Mouse (Mus musculus) kidney, embryonic 15.5 days (tissue): ENCODE data around the gene Ppef1. TPM values are rescaled to one million over a fixed set of nuclear protein-coding genes. Genes with fewer than 3 reads are reported as not detected.

Experiments
- ATAC-seq: fragments of 200-750 bp; cut with Nextera tagmentation; replicated peaks from 2 replicates; pipeline ENCODE4 v1.8.0; 2017; ENCODE audit warnings: moderate TSS enrichment; ENCODE audit not compliant: low FRiP score
- H3K27ac ChIP-seq: fragments of 300-500 bp; sonication (generic); 2 replicates; pipeline ENCODE4 v1.5.1; 2015; ENCODE audit warnings: mild to moderate bottlenecking, inconsistent platforms
- H3K27me3 ChIP-seq: fragments of 300-500 bp; sonication (generic); 2 replicates; pipeline ENCODE4 v1.6.1; 2015; ENCODE audit warnings: inconsistent platforms
- H3K36me3 ChIP-seq: fragments of 300-500 bp; sonication (generic); 2 replicates; pipeline ENCODE4 v1.6.1; 2015; ENCODE audit warnings: inconsistent platforms
- H3K4me1 ChIP-seq: fragments of 300-500 bp; sonication (generic); 2 replicates; pipeline ENCODE4 v1.6.1; 2015; ENCODE audit warnings: inconsistent platforms
- H3K4me2 ChIP-seq: fragments of 300-500 bp; sonication (generic); 2 replicates; pipeline ENCODE4 v1.6.1; 2015; ENCODE audit warnings: moderate library complexity, mild to moderate bottlenecking, inconsistent platforms
- H3K4me3 ChIP-seq: fragments of 300-500 bp; sonication (generic); replicated peaks from 2 replicates; pipeline ENCODE4 v1.5.1; 2015; ENCODE audit warnings: mild to moderate bottlenecking, inconsistent platforms
- H3K9ac ChIP-seq: fragments of 300-500 bp; sonication (generic); 2 replicates; pipeline ENCODE4 v1.6.1; 2015; ENCODE audit warnings: mild to moderate bottlenecking, inconsistent platforms
- H3K9me3 ChIP-seq: fragments of 300-500 bp; sonication (generic); replicated peaks from 2 replicates; pipeline ENCODE4 v1.6.1; 2016; ENCODE audit warnings: inconsistent platforms
- WGBS: fragments of 180-500 bp; shearing (Covaris S2); methylation state at CpG from one replicate; pipeline ENCODE4 v1.1.7; 2015; ENCODE audit warnings: mixed read lengths; 5-methylcytosine and 5-hydroxymethylcytosine counted together
- polyA plus RNA-seq: library from polyadenylated mRNA; unstranded; fragments of >200 nt; fragmentation: Nextera tagmentation; extraction: Ambion mirVana; gene quantifications from 2 replicates; pipeline ENCODE4 v1.2.1, GENCODE M21; 2015

Gene Ppef1
- polyA plus RNA-seq, 1 experiment from 2014 or later = not detected

GRCm38 (mm10) chrX:160592933-160593332 is 142.6 kb downstream of the Ppef1 start:
- H3K27me3 ChIP-seq = peaks cover 33% of the 10 kb centered on the region; the same call in 1 of the 2 replicates
- 0 out of 2 replicates have a peak, but pooled peaks cover 3% of the 10 kb centered on the region for H3K36me3 ChIP-seq
- H3K9me3 ChIP-seq = no peaks in the 10 kb centered on the region
- whole genome bisulfite sequencing = 84% methylated on average over 6 of the region's 6 CpGs
- no peak for ATAC-seq
- H3K9ac ChIP-seq = no peak overlapping the region
- no peak overlapping the region for H3K4me3 ChIP-seq
- no peak overlapping the region for H3K4me2 ChIP-seq
- peaks cover under 1% of the 10 kb centered on the region; the same call in 1 of the 2 replicates for H3K4me1 ChIP-seq
- H3K27ac ChIP-seq = no peak overlapping the region

GRCm38 (mm10) chrX:160590147-160590546 is 145.4 kb downstream of the Ppef1 start:
- Histone ChIP-seq H3K4me2 (no peak overlapping the region), H3K4me3 (no peak overlapping the region), H3K4me1 (no peaks in the 10 kb centered on the region), H3K36me3 (0 out of 2 replicates have a peak, but pooled peaks cover 3% of the 10 kb centered on the region), H3K9me3 (no peaks in the 10 kb centered on the region), H3K9ac (no peak overlapping the region), H3K27ac (no peak overlapping the region), H3K27me3 (peaks cover 33% of the 10 kb centered on the region; the same call in 1 of the 2 replicates)
- ATAC-seq = no peak
- WGBS = 96% methylated on average over 7 of the region's 7 CpGs

DNA sequence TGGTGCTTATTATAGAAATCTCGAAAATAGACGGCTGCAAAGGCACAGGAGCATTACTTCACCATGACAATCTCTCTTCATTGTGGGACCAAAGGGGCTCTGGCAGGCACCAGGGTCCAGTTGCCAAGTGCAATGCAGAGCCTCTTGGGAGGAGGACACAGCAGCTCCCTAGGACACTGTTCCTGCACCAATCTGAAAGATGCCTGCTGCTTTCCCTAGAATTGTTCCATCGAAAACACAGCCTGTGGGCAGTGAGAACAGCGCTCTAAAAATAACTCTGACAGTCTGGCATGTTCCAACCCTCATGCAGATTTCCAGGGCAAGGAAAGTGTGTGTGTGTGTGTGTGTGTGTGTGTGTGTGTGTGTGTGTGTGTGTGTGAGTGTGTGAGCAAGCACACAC is 147.0 kb downstream of the Ppef1 start:
- no peaks in the 10 kb centered on the region for H3K9me3 ChIP-seq
- 85% methylated on average over 4 of the region's 4 CpGs for WGBS
- H3K4me2 ChIP-seq = no peak overlapping the region
- no peak for ATAC-seq
- 0 out of 2 replicates have a peak, but pooled peaks cover 3% of the 10 kb centered on the region for H3K36me3 ChIP-seq
- no peak overlapping the region for H3K27ac ChIP-seq
- H3K4me1 ChIP-seq = no peaks in the 10 kb centered on the region
- no peak overlapping the region for H3K4me3 ChIP-seq
- no peak overlapping the region for H3K9ac ChIP-seq
- peaks cover 37% of the 10 kb centered on the region for H3K27me3 ChIP-seq

DNA sequence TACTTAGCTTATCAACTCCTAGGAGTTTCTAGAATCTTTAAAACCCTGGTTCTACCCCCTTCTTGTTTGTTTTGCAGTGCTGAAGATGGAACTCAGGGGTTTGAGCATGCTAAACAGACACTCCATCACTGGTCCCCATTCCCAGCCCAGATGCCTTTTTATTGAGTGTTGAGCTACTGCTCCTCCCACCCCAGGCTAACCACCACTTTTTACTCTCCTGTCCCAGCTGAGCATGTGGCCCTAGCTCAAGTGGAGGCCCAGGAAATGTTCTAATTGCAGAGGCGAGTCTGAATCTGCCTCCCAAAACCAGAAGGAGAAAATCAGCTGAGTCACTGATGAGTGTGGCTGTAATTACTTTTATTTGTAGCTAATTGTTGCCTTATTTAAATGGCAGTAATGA is 150.5 kb downstream of the Ppef1 start:
- H3K27ac ChIP-seq = no peak overlapping the region
- no peak overlapping the region for H3K4me2 ChIP-seq
- H3K9ac ChIP-seq = no peak overlapping the region
- WGBS = 74% methylated on average over 1 of the region's 1 CpGs
- no peak for ATAC-seq
- H3K9me3 ChIP-seq = no peaks in the 10 kb centered on the region
- 0 out of 2 replicates have a peak, but pooled peaks cover 3% of the 10 kb centered on the region for H3K36me3 ChIP-seq
- H3K27me3 ChIP-seq = peaks cover 30% of the 10 kb centered on the region
- no peaks in the 10 kb centered on the region for H3K4me1 ChIP-seq
- no peak overlapping the region for H3K4me3 ChIP-seq

GRCm38 (mm10) chrX:160584148-160584838 is 151.3 kb downstream of the Ppef1 start:
- Histone ChIP-seq H3K4me2 (no peak overlapping the region), H3K27me3 (peaks cover 35% of the 10 kb centered on the region), H3K27ac (no peak overlapping the region), H3K36me3 (0 out of 2 replicates have a peak, but pooled peaks cover 3% of the 10 kb centered on the region), H3K9me3 (no peaks in the 10 kb centered on the region), H3K9ac (no peak overlapping the region), H3K4me3 (no peak overlapping the region), H3K4me1 (no peaks in the 10 kb centered on the region)
- no peak for ATAC-seq
- 96% methylated on average over 4 of the region's 4 CpGs for WGBS

DNA sequence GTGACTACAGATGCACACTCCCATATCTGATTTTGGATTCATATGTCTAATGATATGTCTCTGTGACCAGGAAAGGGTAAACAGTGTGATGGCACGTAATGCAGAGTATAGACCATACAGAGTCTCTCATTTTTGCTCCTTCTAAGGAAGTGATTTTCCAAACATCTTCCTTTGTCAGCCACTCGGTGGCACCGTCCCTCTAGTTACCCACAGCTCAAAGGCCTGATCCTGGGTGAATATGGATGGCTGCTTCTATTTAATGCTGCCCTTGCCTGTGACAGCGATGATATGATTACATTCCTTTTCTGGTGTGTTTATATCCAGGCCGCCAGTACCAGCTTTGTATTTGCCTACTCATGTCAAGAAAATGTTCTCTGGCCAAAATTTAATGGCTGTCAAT is 152.0 kb downstream of the Ppef1 start:
- 72% methylated on average over 5 of the region's 5 CpGs for WGBS
- Histone ChIP-seq H3K27ac (no peak overlapping the region), H3K4me2 (no peak overlapping the region), H3K27me3 (peaks cover 38% of the 10 kb centered on the region), H3K4me3 (no peak overlapping the region), H3K4me1 (no peaks in the 10 kb centered on the region), H3K9me3 (no peaks in the 10 kb centered on the region), H3K36me3 (no peaks in the 10 kb centered on the region), H3K9ac (no peak overlapping the region)
- no peak for ATAC-seq

Other genes starting within 250 kb of the Ppef1 start
- gene Phka2, start 233.6 kb downstream of the Ppef1 start, polyA plus RNA-seq = 14.4 and 14.8 TPM in 2 replicates
- not detected in 2 replicates for gene Rs1, start 32.2 kb upstream of the Ppef1 start, polyA plus RNA-seq
- 0.15 TPM in 1 of 2 replicates, not detected in the other for gene Gja6, start 171.3 kb upstream of the Ppef1 start, polyA plus RNA-seq